Mouse (Mus musculus) C2C12 (cell line): ENCODE results near the gene Abcf1. TPM values are rescaled to one million over a fixed set of nuclear protein-coding genes. Genes with fewer than 3 reads are reported as not detected.

ENCODE experiments used
- H3K27me3 ChIP-seq: one replicate; pipeline ENCODE4 v1.6.1; 2011; ENCODE audit not compliant: control insufficient read depth, insufficient read depth, insufficient read length
- H3K36me3 ChIP-seq: one replicate; pipeline ENCODE4 v1.6.1; 2011; ENCODE audit not compliant: control insufficient read depth, insufficient read depth
- H3K4me3 ChIP-seq: one replicate; pipeline ENCODE4 v1.5.1; 2011; ENCODE audit warnings: mild to moderate bottlenecking, control low read depth; ENCODE audit not compliant: poor library complexity, insufficient read depth, severe bottlenecking
- H3K79me2 ChIP-seq: one replicate; pipeline ENCODE4 v1.6.1; 2011; ENCODE audit not compliant: control insufficient read depth, insufficient read depth
- H3K79me3 ChIP-seq: one replicate; pipeline ENCODE4 v1.6.1; 2011; ENCODE audit warnings: low read depth, control low read depth
- H3ac ChIP-seq: one replicate; pipeline ENCODE3; 2011; ENCODE audit warnings: low read depth; ENCODE audit not compliant: control insufficient read depth, insufficient read length
- CEBPB ChIP-seq: IDR thresholded peaks from one replicate; pipeline ENCODE4 v1.6.1; 2011; ENCODE audit warnings: low read depth, mild to moderate bottlenecking, control low read depth, moderate library complexity
- CTCF ChIP-seq: IDR thresholded peaks from one replicate; pipeline ENCODE4 v1.5.1; 2011; ENCODE audit not compliant: control insufficient read depth, insufficient read depth, insufficient read length
- FOSL1 ChIP-seq: IDR thresholded peaks from one replicate; pipeline ENCODE4 v1.8.0; 2011; ENCODE audit warnings: mild to moderate bottlenecking, low read length; ENCODE audit not compliant: poor library complexity, insufficient read depth, severe bottlenecking
- MAX ChIP-seq: IDR thresholded peaks from one replicate; pipeline ENCODE4 v1.6.1; 2011; ENCODE audit warnings: mild to moderate bottlenecking, control low read depth
- MYOD1 ChIP-seq: IDR thresholded peaks from one replicate; pipeline ENCODE4 v1.6.1; 2011; ENCODE audit warnings: low read depth; ENCODE audit not compliant: control insufficient read depth, insufficient read length
- MYOG ChIP-seq: IDR thresholded peaks from one replicate; pipeline ENCODE4 v1.6.1; 2011; ENCODE audit not compliant: control insufficient read depth, insufficient read length; ENCODE audit errors: extremely low read depth
- USF1 ChIP-seq: IDR thresholded peaks from one replicate; pipeline ENCODE4 v1.6.1; 2011; ENCODE audit warnings: low read depth, mild to moderate bottlenecking, control low read depth, moderate library complexity
- polyA plus RNA-seq: library from polyadenylated mRNA; unstranded; fragments of >200 nt; fragmentation: generic; extraction: Trizol; gene quantifications from one replicate; pipeline ENCODE4 v1.2.1, GENCODE M21; 2012; ENCODE audit warnings: missing spikeins

The Abcf1 gene
- polyA plus RNA-seq, 1 experiment = 82.6 TPM

DNA sequence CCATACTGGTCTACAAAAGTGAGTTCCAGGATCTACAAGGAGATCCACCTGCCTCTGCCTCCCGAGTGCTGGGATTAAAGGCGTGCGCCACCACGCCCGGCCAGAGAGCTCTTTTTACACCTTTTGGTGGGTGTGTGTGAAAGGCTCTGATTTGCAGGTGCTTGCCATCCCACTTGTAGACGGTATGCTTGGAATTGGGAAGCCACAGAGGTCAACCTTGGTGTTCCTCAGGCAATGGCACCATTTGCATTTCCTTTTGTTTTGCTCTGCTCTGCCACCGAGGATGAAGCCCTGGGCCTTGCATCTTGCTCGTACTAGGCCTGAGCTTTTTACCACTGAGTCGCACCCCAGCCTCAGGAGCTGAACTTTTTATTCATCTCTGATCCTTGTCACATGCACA is 12.2 kb upstream of the Abcf1 start:
- Histone ChIP-seq H3K4me3 (no peak overlapping the region), H3ac (peak overlapping the region; percentile 3), H3K79me2 (peaks cover 39% of the 10 kb centered on the region), H3K36me3 (peaks cover 33% of the 10 kb centered on the region), H3K27me3 (no peaks in the 10 kb centered on the region), H3K79me3 (peaks cover 25% of the 10 kb centered on the region)
- TF ChIP-seq MYOD1 (no peak), FOSL1 (no peak), USF1 (no peak), CEBPB (no peak), MYOG (no peak), MAX (no peak)

DNA sequence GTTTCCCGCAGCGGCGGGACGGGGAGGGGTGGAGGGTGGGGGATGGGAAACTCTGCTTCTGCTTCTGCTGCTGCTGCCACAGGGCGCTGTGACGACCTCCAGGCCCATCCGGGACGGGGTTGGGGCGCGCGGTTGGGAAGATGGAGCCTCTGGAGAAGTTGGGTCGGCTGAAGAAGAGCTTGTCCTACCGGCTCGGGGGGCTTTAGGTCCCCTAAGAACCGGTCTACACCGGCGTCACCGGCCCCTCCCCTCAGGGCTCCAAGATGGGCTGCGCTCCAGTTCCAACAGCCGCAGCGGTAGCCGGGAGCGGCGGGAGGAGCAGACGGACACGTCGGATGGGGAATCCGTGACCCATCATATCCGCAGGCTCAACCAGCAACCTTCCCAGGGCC is 10.8 kb upstream of the Abcf1 start:
- no peaks in the 10 kb centered on the region for H3K27me3 ChIP-seq
- peaks cover 43% of the 10 kb centered on the region for H3K36me3 ChIP-seq
- H3K4me3 ChIP-seq = peak overlapping the region; percentile 89
- H3ac ChIP-seq = peak overlapping the region; percentile 95
- H3K79me3 ChIP-seq = peaks cover 25% of the 10 kb centered on the region
- peaks cover 50% of the 10 kb centered on the region for H3K79me2 ChIP-seq
- TF ChIP-seq MYOD1 (no peak), MAX (no peak), CTCF (no peak), CEBPB (no peak), MYOG (no peak), USF1 (no peak), FOSL1 (no peak)

DNA sequence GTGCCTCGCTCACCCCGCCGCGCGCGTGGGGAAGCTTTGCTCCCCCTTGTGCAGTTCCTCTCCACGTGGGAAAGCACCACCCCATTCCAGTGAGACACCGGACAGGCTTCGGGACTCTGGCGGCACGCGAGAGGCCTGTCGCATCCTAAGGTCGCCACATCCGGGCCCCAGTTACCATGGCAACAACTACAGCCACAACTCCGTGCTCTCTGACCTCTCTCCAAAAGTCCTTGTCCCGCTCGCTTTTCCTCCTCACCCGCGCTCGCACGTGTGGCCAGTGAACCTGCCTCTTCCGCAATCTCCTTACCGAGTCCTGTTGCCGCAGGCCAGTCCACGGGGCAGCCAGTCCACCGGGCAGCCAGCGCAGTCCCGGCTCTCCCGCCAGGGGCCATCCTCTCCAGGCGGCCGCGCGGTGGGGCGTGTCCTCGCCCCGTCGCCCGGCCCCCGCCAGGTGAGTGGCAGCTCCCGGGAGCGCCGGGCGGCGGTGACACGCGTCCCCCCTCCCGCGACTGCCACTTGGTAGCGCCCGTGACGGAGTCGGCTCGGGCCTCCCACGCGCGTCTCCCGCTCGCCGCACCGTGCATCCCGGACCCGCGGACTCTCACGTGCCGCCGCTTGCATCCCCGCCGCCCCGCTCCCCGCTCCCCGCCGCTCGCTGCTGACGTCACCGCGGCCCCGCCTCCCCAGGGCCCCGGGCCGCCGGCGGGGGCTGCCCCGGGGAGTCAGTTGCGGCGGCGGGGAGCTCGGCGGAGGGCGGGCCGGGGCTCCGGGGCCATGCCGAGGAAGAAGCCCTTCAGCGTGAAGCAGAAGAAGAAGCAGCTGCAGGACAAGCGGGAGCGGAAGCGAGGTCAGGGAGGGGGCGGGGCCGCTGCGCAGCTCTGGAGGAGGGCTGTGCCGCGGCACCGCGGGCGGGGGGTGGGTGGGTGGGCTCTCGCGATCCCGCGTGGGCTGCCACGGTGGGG is 10.1 kb upstream of the Abcf1 start, which contains the start of the genes Gnl1 and Prr3:
TSS of gene Gnl1 (plus strand) at position 451 of the 962 bp plus-strand sequence.
TSS of gene Prr3 (minus strand) at position 836 of the 962 bp plus-strand sequence.
- no peak for TF ChIP-seq CEBPB
- peak; percentile 86 for TF ChIP-seq MAX
- TF ChIP-seq USF1 = no peak
- H3K36me3 ChIP-seq = peaks cover 46% of the 10 kb centered on the region

DNA sequence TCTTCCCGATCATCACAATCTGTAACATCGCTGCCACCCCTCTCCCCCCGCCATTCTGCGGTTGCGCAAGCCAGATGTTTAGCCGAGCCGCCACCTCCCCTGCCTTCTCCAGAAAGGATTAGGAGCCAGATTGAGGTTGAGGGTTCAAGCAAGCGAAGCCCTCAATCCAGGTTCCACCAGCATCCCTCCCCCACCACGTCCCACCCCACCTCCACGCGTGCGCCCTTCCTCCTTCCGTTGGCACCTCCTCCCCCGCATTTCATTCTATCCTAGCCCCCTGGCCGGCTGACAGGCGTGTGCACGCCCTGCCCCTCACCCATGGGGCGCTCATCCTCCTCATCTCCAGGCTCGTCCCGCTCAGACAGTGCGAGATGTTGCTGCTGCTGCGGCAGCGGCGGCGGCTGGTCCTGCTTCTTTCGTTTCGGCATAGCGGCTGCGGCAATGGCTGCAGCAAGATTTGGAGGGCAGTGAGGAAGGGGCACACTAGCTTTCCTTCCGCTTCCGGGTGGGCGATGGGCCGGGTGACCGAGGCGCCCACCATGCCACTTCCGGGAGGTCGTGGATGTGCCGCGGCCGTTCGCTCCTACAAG is 9.3 kb upstream of the Abcf1 start:
- TF ChIP-seq CEBPB (peak; percentile 73), USF1 (no peak)
- H3K79me3 ChIP-seq = peaks cover 26% of the 10 kb centered on the region

More for the DNA sequence above, 10.1 kb upstream of the Abcf1 start, which contains the start of the genes Gnl1 and Prr3:
- Histone ChIP-seq H3ac (peak within 1 kb of the TSS; percentile 95), H3K79me3 (peaks cover 26% of the 10 kb centered on the region), H3K27me3 (no peaks in the 10 kb centered on the region), H3K4me3 (peak within 1 kb of the TSS; percentile 89), H3K79me2 (peaks cover 56% of the 10 kb centered on the region)

DNA sequence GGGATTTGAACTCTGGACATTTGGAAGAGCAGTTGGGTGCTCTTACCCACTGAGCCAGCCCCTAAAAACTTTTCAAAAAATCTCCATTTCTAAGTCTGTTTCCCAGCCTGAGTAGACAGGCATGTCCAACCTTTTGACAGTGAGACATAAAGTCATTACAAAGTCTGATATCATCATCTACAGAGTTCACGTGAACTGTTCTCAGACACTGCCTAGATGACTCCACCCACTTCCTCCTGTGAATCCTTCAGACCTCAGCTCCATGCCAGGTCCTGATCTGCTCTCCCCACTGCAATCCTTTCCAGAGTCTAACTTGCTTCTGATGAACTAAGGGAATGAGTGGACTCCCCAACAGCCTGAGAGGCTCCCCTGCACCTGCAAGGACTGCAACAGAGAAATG is 2.6 kb upstream of the Abcf1 start:
- Histone ChIP-seq H3K79me3 (peaks cover 27% of the 10 kb centered on the region), H3ac (no peak overlapping the region), H3K79me2 (peaks cover 50% of the 10 kb centered on the region), H3K36me3 (peaks cover 49% of the 10 kb centered on the region), H3K4me3 (no peak overlapping the region), H3K27me3 (no peaks in the 10 kb centered on the region)
- TF ChIP-seq USF1 (no peak), CTCF (no peak), FOSL1 (no peak), CEBPB (no peak), MYOG (no peak)

More for the DNA sequence above, 9.3 kb upstream of the Abcf1 start:
- peaks cover 61% of the 10 kb centered on the region for H3K79me2 ChIP-seq
- H3ac ChIP-seq = peak overlapping the region; percentile 93
- peak overlapping the region; percentile 89 for H3K4me3 ChIP-seq
- peaks cover 48% of the 10 kb centered on the region for H3K36me3 ChIP-seq
- H3K27me3 ChIP-seq = no peaks in the 10 kb centered on the region

- Histone ChIP-seq H3ac (no peak overlapping the region), H3K79me2 (peaks cover 51% of the 10 kb centered on the region), H3K27me3 (no peaks in the 10 kb centered on the region), H3K79me3 (peaks cover 34% of the 10 kb centered on the region), H3K4me3 (no peak overlapping the region), H3K36me3 (peaks cover 34% of the 10 kb centered on the region)
- TF ChIP-seq MYOD1 = no peak
- no peak for TF ChIP-seq MYOG
- TF ChIP-seq CEBPB = no peak
- TF ChIP-seq USF1 = no peak
- TF ChIP-seq MAX = no peak
- no peak for TF ChIP-seq CTCF
- no peak for TF ChIP-seq FOSL1
These were observed 1.9 kb downstream of the Abcf1 start for GRCm38 (mm10) chr17:35967621-35968020.
